Mouse (Mus musculus) cerebellum, postnatal 14 days (tissue): ENCODE measurements around the gene Abr.

ENCODE experiments used
- DNase-seq, 2 experiments: peaks; one replicate each; pipeline ENCODE4 v3.0.0; 2021; ENCODE audit warnings: mixed read lengths in 2 of 2

Gene Abr

GRCm38 (mm10) chr11:76622152-76622565 lies at the start of gene Abr:
Gene Abr, minus strand, starts transcription at chr11:76622314.
- peak in 1 of 2 experiments; percentile 68 for DNase-seq

GRCm38 (mm10) chr11:76667807-76668206 lies 45.7 kb upstream of the Abr start:
- DNase-seq = no peak

- DNase-seq = peak; percentile 59 to 61
Measured at GRCm38 (mm10) chr11:76666002-76666649, 44.0 kb upstream of the Abr start.

- DNase-seq = no peak
Measured at GRCm38 (mm10) chr11:76661790-76662468, 39.8 kb upstream of the Abr start.

GRCm38 (mm10) chr11:76659138-76659930 lies 37.2 kb upstream of the Abr start:
- no peak for DNase-seq

GRCm38 (mm10) chr11:76657450-76657970 lies 35.4 kb upstream of the Abr start:
- no peak for DNase-seq

- peak; percentile 78 to 80 for DNase-seq
Measured at GRCm38 (mm10) chr11:76655106-76655505, 33.0 kb upstream of the Abr start.

- DNase-seq = no peak
Measured at GRCm38 (mm10) chr11:76652838-76653334, 30.8 kb upstream of the Abr start.

- no peak for DNase-seq
Measured at GRCm38 (mm10) chr11:76650862-76651560, 28.9 kb upstream of the Abr start.

- peak; percentile 81 to 85 for DNase-seq
Measured at GRCm38 (mm10) chr11:76647500-76647899, 25.4 kb upstream of the Abr start.

GRCm38 (mm10) chr11:76647062-76647461 lies 24.9 kb upstream of the Abr start:
- peak; percentile 84 to 86 for DNase-seq

GRCm38 (mm10) chr11:76645955-76646354 lies 23.8 kb upstream of the Abr start:
- DNase-seq = peak; percentile 99

- peak in 1 of 2 experiments; percentile 22 for DNase-seq
Measured at GRCm38 (mm10) chr11:76645036-76645435, 22.9 kb upstream of the Abr start.

- DNase-seq = no peak
Measured at GRCm38 (mm10) chr11:76644257-76644656, 22.1 kb upstream of the Abr start.

- DNase-seq = no peak
Measured at GRCm38 (mm10) chr11:76640231-76640630, 18.1 kb upstream of the Abr start.

GRCm38 (mm10) chr11:76639269-76639985 lies 17.3 kb upstream of the Abr start:
- DNase-seq = peak; percentile 76 to 78

GRCm38 (mm10) chr11:76630487-76630886 lies 8.4 kb upstream of the Abr start:
- DNase-seq = no peak

- DNase-seq = no peak
Measured at GRCm38 (mm10) chr11:76630023-76630422, 7.9 kb upstream of the Abr start.

- no peak for DNase-seq
Measured at GRCm38 (mm10) chr11:76628613-76629012, 6.5 kb upstream of the Abr start.

GRCm38 (mm10) chr11:76624881-76625280 lies 2.8 kb upstream of the Abr start:
- no peak for DNase-seq

GRCm38 (mm10) chr11:76624071-76624470 lies 2.0 kb upstream of the Abr start:
- no peak for DNase-seq
